Mouse (Mus musculus) embryonic facial prominence, embryonic 13.5 days (tissue): ENCODE measurements at regions not wholly inside any gene's neighbourhood (a gene's known extent, or its start where the extent isn't known, plus 50 kb on each side); places are given as distances from the start of the nearest gene placed in this dataset.
A peak's percentile ranks its signal among the peaks of the same experiment; 100 is the strongest.

Experiments used
- ATAC-seq: fragments of 200-750 bp; cut with Nextera tagmentation; 2 replicates; pipeline ENCODE4 v1.8.0; 2017; ENCODE audit warnings: low read depth; ENCODE audit not compliant: insufficient number of reproducible peaks, insufficient read depth, low FRiP score, low TSS enrichment
- H3K27ac ChIP-seq: fragments of 300-500 bp; sonication (generic); 2 replicates; pipeline ENCODE4 v1.5.1; 2015; ENCODE audit warnings: moderate library complexity, mild to moderate bottlenecking, inconsistent platforms
- H3K27me3 ChIP-seq: fragments of 300-500 bp; sonication (generic); 2 replicates; pipeline ENCODE4 v1.6.1; 2015; ENCODE audit warnings: mild to moderate bottlenecking, inconsistent platforms
- H3K36me3 ChIP-seq: fragments of 300-500 bp; sonication (generic); 2 replicates; pipeline ENCODE4 v1.6.1; 2015; ENCODE audit warnings: mild to moderate bottlenecking, inconsistent platforms
- H3K4me1 ChIP-seq: fragments of 300-500 bp; sonication (generic); 2 replicates; pipeline ENCODE4 v1.6.1; 2015; ENCODE audit warnings: inconsistent platforms
- H3K4me2 ChIP-seq: fragments of 300-500 bp; sonication (generic); 2 replicates; pipeline ENCODE4 v1.6.1; 2015; ENCODE audit warnings: moderate library complexity, mild to moderate bottlenecking, inconsistent platforms
- H3K4me3 ChIP-seq: fragments of 300-500 bp; sonication (generic); 2 replicates; pipeline ENCODE4 v1.5.1; 2015; ENCODE audit warnings: mild to moderate bottlenecking, inconsistent platforms
- H3K9ac ChIP-seq: fragments of 300-500 bp; sonication (generic); 2 replicates; pipeline ENCODE4 v1.6.1; 2015; ENCODE audit warnings: mild to moderate bottlenecking, inconsistent platforms
- H3K9me3 ChIP-seq: fragments of 300-500 bp; sonication (generic); 2 replicates; pipeline ENCODE4 v1.6.1; 2016; ENCODE audit warnings: inconsistent platforms
- WGBS: fragments of 180-500 bp; shearing (Covaris S2); methylation state at CpG from one replicate; pipeline ENCODE4 v1.1.7; 2015; ENCODE audit warnings: mixed read lengths; 5-methylcytosine and 5-hydroxymethylcytosine counted together

- Histone ChIP-seq H3K36me3 (no peaks in the 10 kb centered on the region), H3K27ac (peak overlapping the region; percentile 49; the same call in 1 of the 2 replicates), H3K4me2 (no peak overlapping the region), H3K9me3 (no peaks in the 10 kb centered on the region), H3K9ac (no peak overlapping the region), H3K4me3 (no peak overlapping the region), H3K27me3 (no peaks in the 10 kb centered on the region), H3K4me1 (peaks cover 13% of the 10 kb centered on the region)
- ATAC-seq, result no peak
- 23% methylated on average over 3 of the region's 3 CpGs for WGBS
Measured at GRCm38 (mm10) chr12:9997571-9997970, 372.2 kb upstream of the Nt5c1b start.

DNA sequence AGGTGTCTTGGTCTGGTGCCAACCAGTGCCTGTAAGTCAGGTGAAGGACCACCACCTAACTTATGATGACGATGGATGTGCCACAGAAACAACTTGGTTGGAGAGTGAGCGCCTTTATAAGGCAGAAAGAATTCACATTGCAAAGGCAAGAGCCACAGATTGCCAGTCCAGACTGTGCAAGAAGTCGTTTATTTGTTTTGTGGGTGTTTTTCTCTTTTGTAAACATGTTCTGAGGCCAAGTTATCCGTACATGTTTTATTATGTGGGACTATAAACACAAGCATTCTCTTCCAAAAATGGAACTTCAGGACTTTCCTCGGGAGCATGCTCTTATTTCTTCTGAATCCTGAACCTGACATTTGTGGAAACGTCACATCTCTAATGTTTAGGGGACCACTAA is 369.8 kb upstream of the Nt5c1b start:
- no peak for ATAC-seq
- WGBS, result 72% methylated on average over 6 of the region's 6 CpGs
- Histone ChIP-seq H3K27me3 (no peaks in the 10 kb centered on the region), H3K4me1 (peaks cover 13% of the 10 kb centered on the region), H3K9me3 (no peaks in the 10 kb centered on the region), H3K27ac (no peak overlapping the region), H3K36me3 (no peaks in the 10 kb centered on the region), H3K4me3 (no peak overlapping the region), H3K9ac (no peak overlapping the region), H3K4me2 (no peak overlapping the region)

DNA sequence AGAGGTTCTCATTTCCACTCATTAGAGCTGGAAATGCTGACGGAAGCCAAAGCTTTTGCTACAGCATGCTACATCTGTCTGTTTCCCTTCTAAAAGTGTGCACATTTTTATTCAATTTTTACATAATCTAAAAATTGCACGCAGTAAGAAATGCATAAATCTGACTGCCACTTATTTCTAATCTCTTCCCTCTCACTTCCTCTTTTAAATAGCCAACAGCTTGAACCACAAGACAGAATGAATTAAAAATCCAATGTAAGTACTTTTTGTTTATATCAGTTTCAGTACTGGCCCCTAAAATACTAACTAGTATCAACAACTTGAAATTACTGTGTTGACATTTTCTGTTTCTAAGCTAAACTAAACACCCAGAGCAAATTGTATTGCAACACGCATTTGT is 361.3 kb upstream of the Nt5c1b start:
- Histone ChIP-seq H3K9me3 (no peaks in the 10 kb centered on the region), H3K4me2 (no peak overlapping the region), H3K4me1 (no peaks in the 10 kb centered on the region), H3K27me3 (no peaks in the 10 kb centered on the region), H3K9ac (no peak overlapping the region), H3K4me3 (no peak overlapping the region), H3K36me3 (no peaks in the 10 kb centered on the region), H3K27ac (no peak overlapping the region)
- ATAC-seq, result no peak
- WGBS, result 58% methylated on average over 3 of the region's 3 CpGs

- H3K27me3 ChIP-seq, result no peaks in the 10 kb centered on the region
- no peak for ATAC-seq
Measured at GRCm38 (mm10) chr12:10016710-10017581, 352.8 kb upstream of the Nt5c1b start.

DNA sequence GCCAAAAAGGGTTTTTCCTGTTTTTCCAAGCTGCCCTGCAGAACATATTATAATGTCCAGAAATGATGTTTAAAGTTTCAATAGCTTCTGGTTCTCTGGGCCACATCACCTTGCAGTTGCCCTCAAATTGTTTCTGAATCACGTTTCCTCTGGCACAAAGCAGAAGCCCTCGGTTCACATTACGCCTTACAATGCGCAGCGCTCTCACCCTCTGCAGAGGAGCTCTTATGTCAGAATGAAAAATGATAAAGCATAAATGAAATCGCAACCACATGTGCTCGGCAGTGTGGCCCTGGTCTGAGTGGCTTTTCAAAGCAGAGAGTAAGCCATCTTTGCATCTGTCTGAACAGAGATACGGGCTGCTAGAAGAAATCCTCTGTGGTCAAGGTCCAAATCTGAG is 334.3 kb upstream of the Nt5c1b start:
- ATAC-seq, result no peak

More at GRCm38 (mm10) chr12:10016710-10017581, 352.8 kb upstream of the Nt5c1b start:
- Histone ChIP-seq H3K4me2 (no peak overlapping the region), H3K27ac (no peak overlapping the region), H3K4me1 (no peaks in the 10 kb centered on the region), H3K9me3 (no peaks in the 10 kb centered on the region), H3K4me3 (no peak overlapping the region), H3K36me3 (no peaks in the 10 kb centered on the region), H3K9ac (no peak overlapping the region)
- WGBS, result 77% methylated on average over 15 of the region's 15 CpGs

DNA sequence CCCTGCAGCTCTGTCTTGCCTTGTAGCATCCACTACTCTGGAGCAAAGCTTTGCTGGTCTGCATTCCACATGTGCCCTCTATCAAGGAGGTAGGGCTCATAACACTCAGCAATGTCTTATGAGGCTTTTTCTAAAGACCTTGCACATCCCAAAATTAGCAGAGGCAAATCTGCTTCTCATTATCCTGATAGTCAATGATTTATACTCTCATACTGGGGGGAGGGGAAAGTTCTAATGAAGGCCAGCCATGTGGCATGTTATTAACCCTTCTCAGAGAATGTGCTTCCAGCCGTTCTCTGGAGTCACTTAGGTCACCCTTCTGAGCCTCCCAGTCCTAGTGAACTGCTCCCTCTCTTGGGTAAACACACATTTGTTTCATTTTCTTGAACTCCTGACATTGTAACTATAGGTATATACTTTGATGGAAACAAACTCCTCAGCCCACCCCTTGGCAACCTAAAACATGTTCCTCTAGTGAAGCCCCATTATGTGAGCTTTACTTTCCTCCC is 307.7 kb upstream of the Nt5c1b start:
- Histone ChIP-seq H3K4me2 (no peak overlapping the region), H3K9me3 (no peaks in the 10 kb centered on the region), H3K9ac (no peak overlapping the region), H3K36me3 (no peaks in the 10 kb centered on the region), H3K27me3 (no peaks in the 10 kb centered on the region), H3K4me3 (no peak overlapping the region), H3K4me1 (peaks cover 15% of the 10 kb centered on the region), H3K27ac (no peak overlapping the region)
- no peak for ATAC-seq
- 13% methylated on average over 1 of the region's 1 CpGs for WGBS

More for the DNA sequence above, 334.3 kb upstream of the Nt5c1b start:
- Histone ChIP-seq H3K27ac (no peak overlapping the region), H3K4me2 (no peak overlapping the region), H3K4me1 (peaks cover 7% of the 10 kb centered on the region), H3K9ac (no peak overlapping the region), H3K9me3 (no peaks in the 10 kb centered on the region), H3K4me3 (no peak overlapping the region), H3K27me3 (no peaks in the 10 kb centered on the region), H3K36me3 (no peaks in the 10 kb centered on the region)
- WGBS, result 24% methylated on average over 8 of the region's 8 CpGs

GRCm38 (mm10) chr12:10078341-10078740 is 291.4 kb upstream of the Nt5c1b start:
- Histone ChIP-seq H3K27ac (no peak overlapping the region), H3K4me1 (peaks cover 8% of the 10 kb centered on the region; the same call in 1 of the 2 replicates), H3K9ac (no peak overlapping the region), H3K4me2 (no peak overlapping the region), H3K4me3 (no peak overlapping the region), H3K9me3 (no peaks in the 10 kb centered on the region), H3K27me3 (no peaks in the 10 kb centered on the region), H3K36me3 (no peaks in the 10 kb centered on the region)
- WGBS, result 80% methylated on average over 5 of the region's 5 CpGs
- no peak for ATAC-seq

DNA sequence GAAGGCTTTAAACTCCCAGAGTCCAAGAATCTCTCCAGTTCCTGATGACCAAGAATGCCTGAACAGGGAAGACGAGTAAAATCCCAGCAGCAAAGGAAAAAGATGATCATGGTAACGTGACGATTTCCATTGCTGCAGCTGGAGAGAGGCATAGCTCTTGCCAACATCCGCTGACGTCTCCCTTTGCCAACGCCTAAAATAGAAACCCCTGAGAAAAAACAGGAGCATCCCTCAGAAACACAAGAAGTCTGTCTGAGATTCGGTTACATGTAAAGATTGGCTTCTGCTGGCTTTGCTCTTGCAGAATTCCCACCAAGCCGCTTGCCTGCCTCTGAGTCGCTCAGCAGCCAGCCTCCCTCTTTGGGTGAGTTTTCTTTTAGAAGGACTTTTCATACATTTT is 290.3 kb upstream of the Nt5c1b start:
- H3K4me3 ChIP-seq, result no peak overlapping the region
- no peak overlapping the region for H3K9ac ChIP-seq
- no peaks in the 10 kb centered on the region for H3K36me3 ChIP-seq
- WGBS, result 40% methylated on average over 9 of the region's 9 CpGs
- 0 out of 2 replicates have a peak overlapping the region, but pooled peaks have one; percentile 18 for H3K27ac ChIP-seq
- H3K4me2 ChIP-seq, result no peak overlapping the region
- ATAC-seq, result no peak
- H3K9me3 ChIP-seq, result no peaks in the 10 kb centered on the region
- H3K4me1 ChIP-seq, result peaks cover 8% of the 10 kb centered on the region; the same call in 1 of the 2 replicates
- no peaks in the 10 kb centered on the region for H3K27me3 ChIP-seq

DNA sequence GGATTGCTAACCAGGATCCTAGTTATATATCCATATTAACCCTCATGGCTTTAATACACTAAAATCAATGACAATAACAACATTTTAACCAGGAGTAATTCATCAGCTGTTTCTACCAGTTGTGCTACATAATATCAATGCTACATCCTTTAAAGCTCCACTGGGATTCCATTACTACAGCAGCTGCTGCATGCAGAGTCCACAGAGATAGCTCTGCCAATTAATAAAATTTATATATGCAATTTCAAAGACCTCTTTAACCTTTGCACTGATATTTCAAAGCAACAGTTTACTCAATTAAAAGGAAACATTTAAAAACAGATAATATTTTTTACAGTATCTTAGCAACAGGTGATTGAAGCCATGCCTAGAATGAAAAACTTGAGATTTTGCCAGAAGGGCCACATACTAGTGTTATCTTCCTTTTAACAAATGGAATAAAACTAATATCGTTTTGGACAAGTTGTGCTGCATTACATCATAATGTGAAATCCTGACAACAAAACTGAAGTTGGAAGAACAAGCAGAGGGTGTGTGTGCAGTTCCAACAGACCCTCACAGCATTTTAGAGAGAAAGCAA is 256.8 kb upstream of the Nt5c1b start:
- no peaks in the 10 kb centered on the region for H3K9me3 ChIP-seq
- no peak overlapping the region for H3K27ac ChIP-seq
- no peak overlapping the region for H3K4me2 ChIP-seq
- no peak overlapping the region for H3K9ac ChIP-seq
- no peak for ATAC-seq
- no peaks in the 10 kb centered on the region for H3K36me3 ChIP-seq
- H3K27me3 ChIP-seq, result no peaks in the 10 kb centered on the region
- 79% methylated on average over 1 of the region's 1 CpGs for WGBS
- no peaks in the 10 kb centered on the region for H3K4me1 ChIP-seq
- H3K4me3 ChIP-seq, result no peak overlapping the region

GRCm38 (mm10) chr12:10122102-10122501 is 247.7 kb upstream of the Nt5c1b start:
- no peak overlapping the region for H3K4me2 ChIP-seq
- no peaks in the 10 kb centered on the region for H3K36me3 ChIP-seq
- ATAC-seq, result no peak
- no peaks in the 10 kb centered on the region for H3K9me3 ChIP-seq
- peak overlapping the region; percentile 81 for H3K27ac ChIP-seq
- H3K4me3 ChIP-seq, result no peak overlapping the region
- H3K4me1 ChIP-seq, result peaks cover 16% of the 10 kb centered on the region; the same call in 1 of the 2 replicates
- no peaks in the 10 kb centered on the region for H3K27me3 ChIP-seq
- 22% methylated on average over 2 of the region's 2 CpGs for WGBS
- H3K9ac ChIP-seq, result no peak overlapping the region

DNA sequence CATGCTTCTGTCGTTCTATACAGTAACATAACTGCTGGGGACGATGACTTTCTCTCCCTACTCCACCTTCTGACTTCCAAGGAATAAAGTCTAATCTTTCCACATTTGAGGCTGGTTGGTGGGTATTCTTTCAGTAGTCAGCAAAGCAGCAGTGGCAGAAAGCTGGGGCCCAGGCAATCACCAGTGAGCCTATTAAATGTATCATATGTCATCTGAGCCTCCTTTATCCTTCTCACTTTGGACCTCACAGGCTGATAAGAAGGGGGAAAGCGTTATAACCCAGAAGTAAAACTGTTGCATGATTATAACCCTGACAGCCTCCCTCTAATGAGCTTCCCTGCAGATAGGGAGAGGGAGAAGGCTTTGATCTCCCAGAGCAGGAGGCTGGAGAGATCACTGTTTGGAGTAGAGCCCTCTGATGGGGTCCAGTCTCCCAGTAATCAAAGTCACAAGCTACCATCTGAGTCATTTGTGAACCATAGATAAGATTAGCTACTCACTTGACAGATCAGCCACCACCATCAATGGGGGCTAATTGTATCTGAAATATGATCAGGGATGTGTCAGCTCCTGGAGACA is 241.7 kb upstream of the Nt5c1b start:
- Histone ChIP-seq H3K4me1 (peaks cover 11% of the 10 kb centered on the region), H3K36me3 (no peaks in the 10 kb centered on the region), H3K4me2 (no peak overlapping the region), H3K4me3 (no peak overlapping the region), H3K27me3 (no peaks in the 10 kb centered on the region), H3K9ac (no peak overlapping the region), H3K27ac (no peak overlapping the region), H3K9me3 (no peaks in the 10 kb centered on the region)
- 36% methylated on average over 3 of the region's 3 CpGs for WGBS
- no peak for ATAC-seq
